Mouse (Mus musculus): Measurements from ENCODE around the gene Rxra. TPM values are rescaled to one million over a fixed set of nuclear protein-coding genes. Genes with fewer than 3 reads are reported as not detected.

Rxra gene
- total RNA-seq (2015; ENCODE audit: low replicate concordance) (1.7 and 2.2 TPM in 2 replicates), total RNA-seq (2017; ENCODE audit: low replicate concordance) (1.7 and 3.6 TPM in 2 replicates)

GRCm38 (mm10) chr2:27676106-27676477, at the start of gene Rxra:
Rxra (plus strand) TSS chr2:27676440.
- ATAC-seq (replicated peaks; ENCODE audit: low FRiP score, poor library complexity, severe bottlenecking) = no peak

- no peak for ATAC-seq (replicated peaks; ENCODE audit: low FRiP score, poor library complexity, severe bottlenecking)
Measured at GRCm38 (mm10) chr2:27626604-27627003, 49.6 kb upstream of the Rxra start.

- ATAC-seq (replicated peaks; ENCODE audit: low FRiP score, poor library complexity, severe bottlenecking) = no peak
Measured at GRCm38 (mm10) chr2:27630601-27631285, 45.5 kb upstream of the Rxra start.

DNA sequence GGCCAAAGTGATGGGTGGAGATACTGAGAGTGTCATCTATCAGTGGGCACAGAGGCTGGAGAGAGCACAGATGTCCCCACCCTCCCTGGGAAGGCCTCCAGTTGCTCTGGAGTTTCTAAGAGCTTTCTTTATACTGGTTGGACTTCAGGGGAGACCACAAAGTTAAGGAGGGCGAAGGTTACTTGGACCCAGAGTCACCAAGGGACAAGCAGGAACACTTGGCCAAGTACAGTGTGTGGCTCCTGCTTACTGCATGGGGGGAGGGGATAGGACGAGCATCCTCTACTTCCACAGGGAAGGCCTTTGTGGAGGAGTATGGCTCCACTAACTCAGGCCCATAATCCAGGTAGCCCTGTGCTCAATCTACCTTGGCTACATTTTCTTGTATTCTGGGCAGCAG, 42.8 kb upstream of the Rxra start:
- ATAC-seq (replicated peaks; ENCODE audit: low FRiP score, poor library complexity, severe bottlenecking) = no peak

DNA sequence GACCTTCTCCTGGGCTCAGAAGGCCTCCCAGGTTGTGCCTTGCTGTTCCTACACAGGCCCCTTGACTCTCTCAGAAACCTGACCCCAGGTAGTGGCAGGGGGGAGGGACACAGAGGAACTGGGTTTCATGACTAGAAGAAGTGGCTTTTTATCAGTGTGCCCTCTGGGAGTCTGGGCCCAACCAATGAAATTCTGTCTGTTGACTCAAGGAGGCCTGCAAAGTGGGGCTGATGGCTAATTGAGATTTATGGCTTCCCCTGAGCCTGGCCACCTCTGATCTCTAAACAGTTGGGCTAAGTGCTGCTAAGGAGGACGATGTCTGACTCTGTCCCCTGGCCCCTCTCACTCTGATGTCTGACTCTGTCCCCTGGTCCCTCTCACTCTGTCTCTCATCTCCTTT, 42.2 kb upstream of the Rxra start:
- no peak for ATAC-seq (replicated peaks; ENCODE audit: low FRiP score, poor library complexity, severe bottlenecking)

- no peak for ATAC-seq (replicated peaks; ENCODE audit: low FRiP score, poor library complexity, severe bottlenecking)
Measured at GRCm38 (mm10) chr2:27635147-27635738, 41.0 kb upstream of the Rxra start.

- no peak for ATAC-seq (replicated peaks; ENCODE audit: low FRiP score, poor library complexity, severe bottlenecking)
Measured at GRCm38 (mm10) chr2:27636796-27637195, 39.4 kb upstream of the Rxra start.

DNA sequence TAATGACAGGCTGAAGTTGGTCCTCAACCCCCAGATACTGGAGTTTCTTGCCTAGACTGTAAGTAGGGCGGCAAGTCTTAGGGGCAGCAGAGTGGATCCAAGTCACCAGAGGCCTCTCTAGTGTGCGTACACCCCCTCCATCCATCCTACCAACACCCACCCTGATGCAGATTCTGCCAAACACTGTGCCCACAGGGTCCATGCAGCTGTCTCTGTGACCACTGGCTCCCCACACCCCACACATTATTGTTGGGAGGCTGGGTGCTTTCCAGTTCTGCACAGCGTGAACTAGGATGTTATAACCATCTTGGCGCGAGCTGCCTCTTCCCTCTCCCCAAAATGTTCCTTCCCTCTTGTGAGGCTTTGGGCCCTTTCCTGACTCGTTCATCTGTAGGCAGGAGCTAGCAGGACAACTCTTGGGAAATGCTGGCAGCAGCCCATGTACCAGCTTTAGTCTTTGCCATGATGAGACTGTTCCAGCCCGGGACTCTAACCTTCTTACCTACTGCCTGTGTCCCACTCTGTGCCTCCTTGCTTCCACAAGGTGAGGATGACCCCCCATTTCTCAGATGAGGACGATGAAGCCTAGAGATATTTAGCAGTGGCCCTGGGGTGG, 38.9 kb upstream of the Rxra start:
- no peak for ATAC-seq (replicated peaks; ENCODE audit: low FRiP score, poor library complexity, severe bottlenecking)

DNA sequence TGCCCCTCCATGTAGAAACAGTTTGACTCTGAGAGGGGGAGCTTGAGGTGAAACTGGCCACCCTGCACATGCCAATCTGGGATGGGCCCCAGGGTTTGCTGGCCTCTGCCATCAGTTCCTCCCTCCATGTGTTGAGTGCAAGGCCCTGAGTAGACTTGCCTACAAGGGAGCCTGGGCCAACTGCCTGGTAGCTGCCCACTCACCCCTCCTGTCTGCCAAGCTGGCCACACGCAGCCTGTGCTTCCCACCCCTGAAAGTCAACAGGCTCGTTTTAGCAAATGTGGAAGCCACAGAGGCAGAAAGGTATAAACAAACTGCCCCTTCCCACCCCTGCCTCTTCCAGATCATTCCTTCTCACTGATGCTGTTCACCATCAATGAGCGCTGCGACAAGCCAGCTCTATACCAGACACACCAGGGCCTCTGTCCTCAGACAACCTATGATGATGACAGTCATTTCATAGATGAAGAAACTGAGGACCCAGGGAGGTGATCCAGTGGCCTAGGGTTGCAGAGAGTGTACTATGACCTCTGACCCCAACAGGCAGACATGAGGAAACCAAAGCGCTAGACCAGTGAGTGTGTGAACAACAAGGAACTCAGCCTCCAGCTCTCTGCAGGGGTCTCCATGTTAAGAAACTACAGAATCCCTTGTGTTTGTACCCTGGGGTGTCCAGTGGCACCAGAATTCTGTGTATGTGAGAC, 36.5 kb upstream of the Rxra start:
- no peak for ATAC-seq (replicated peaks; ENCODE audit: low FRiP score, poor library complexity, severe bottlenecking)

- no peak for ATAC-seq (replicated peaks; ENCODE audit: low FRiP score, poor library complexity, severe bottlenecking)
Measured at GRCm38 (mm10) chr2:27640900-27641479, 35.2 kb upstream of the Rxra start.

DNA sequence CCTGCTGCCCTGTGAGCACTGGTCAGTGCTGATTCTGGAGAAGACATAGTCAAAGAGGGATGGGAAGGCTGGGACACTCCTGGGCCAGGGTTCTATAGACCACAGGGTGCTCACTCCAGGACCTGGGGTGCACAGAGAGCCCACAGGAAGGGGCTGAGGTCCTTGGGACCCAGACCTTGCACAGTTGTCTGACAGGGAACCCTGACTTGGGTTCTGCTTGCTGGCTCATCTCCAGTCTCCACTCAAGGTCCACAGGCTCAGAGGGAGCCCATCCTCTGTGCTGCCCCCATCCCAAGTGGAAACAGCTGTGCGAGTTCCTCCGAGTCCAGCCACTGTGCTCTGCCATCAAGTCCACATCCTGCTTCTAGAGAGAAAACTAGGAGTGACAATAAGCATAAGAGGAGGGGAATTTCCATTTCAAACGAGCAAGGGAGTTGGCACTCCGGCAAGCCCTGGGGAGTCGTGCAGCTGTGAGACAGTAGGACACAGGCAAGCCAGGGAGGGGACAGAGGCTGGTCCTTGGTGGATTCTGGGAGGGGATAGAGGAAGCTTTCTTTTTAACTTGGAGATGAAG, 31.6 kb upstream of the Rxra start:
- no peak for ATAC-seq (replicated peaks; ENCODE audit: low FRiP score, poor library complexity, severe bottlenecking)

GRCm38 (mm10) chr2:27645471-27645870, 30.8 kb upstream of the Rxra start:
- no peak for ATAC-seq (replicated peaks; ENCODE audit: low FRiP score, poor library complexity, severe bottlenecking)

- no peak for ATAC-seq (replicated peaks; ENCODE audit: low FRiP score, poor library complexity, severe bottlenecking)
Measured at GRCm38 (mm10) chr2:27649862-27650661, 26.2 kb upstream of the Rxra start.

DNA sequence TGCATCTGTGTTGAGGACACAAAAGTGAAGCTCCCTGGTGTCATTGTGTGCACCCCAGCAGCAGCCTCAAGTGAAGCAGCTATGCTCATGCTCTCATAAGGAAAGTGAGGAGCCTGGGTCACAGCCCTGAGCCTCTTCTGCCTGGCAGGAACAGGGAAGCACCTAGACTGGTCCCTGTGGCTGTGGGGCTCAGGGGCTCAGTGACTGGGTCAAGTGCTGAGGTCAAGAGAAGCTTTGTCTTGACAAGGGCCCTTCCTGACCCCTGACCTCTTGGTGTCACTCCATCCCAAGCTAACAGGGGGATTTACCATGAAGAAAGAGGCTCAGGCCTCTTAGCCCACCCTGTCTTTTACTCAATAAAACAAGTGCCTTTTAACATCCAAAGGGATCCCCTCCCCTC, 25.2 kb upstream of the Rxra start:
- no peak for ATAC-seq (replicated peaks; ENCODE audit: low FRiP score, poor library complexity, severe bottlenecking)

DNA sequence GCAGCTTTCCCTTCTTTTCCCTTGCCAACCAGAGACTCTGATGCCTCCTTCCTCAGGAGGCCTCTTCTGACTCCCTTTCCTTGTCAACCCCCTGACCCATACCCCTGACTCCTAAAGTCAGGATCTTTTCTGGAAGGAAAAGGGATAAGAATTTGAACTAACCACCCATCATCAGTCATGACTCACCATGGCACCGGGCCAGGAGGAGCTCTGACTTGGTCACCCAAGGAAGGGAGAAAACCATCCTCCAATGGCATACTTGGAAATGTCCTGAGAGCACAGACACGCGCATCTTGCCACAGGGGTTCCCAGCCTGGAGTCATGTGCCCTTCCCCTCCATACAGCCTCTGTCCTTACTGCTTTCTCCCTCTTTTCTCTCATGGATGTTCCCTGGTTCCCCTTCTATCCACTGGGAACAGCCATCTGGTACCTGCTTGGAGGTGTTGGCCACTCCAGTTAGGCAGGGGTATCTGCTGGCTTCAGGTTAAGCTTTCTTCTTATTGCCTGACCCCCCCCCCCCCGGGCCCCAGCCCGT, 22.7 kb upstream of the Rxra start:
- no peak for ATAC-seq (replicated peaks; ENCODE audit: low FRiP score, poor library complexity, severe bottlenecking)

DNA sequence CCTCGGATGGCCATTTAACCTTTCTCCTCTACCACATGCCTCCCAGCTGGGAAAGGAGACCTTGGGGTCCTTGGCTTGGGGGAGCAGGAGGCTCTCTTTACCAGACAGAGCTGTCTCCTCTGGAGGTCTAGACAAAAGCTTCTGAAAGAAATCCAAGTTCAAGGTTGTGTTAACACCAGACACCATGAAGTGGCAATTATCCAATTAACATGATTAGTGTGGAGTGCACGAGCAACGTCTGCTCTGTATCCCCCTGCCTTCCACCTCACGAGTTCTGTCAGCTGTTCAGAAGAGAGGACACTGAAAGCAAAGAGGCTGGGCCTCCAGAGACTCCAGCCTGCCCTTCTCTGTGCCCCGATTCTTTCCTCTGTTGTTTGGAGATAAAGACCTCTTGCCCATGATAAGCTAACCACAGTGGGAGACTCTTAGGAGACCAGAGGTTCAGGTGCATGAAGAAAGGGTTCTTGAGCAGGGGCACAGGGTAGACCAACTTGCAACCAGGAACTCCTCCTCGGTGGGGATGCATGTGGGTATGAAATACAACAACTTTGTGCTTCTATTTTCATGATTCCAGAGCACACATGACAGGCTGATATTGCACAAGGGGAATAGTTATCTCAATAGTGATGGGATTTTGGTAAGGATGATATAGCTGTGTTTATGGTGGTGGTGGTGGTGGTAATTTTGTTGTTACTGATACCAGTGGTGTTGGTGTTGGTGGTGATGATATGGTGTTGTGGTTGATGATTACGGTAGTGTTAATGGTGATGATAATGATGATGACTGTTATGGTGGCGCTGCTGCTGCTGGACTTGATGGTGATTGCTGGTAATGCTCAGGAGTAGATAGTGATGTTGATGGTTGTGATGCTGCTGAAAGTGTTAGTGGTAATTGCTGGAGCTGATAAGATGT, 21.7 kb upstream of the Rxra start:
- ATAC-seq (replicated peaks; ENCODE audit: low FRiP score, poor library complexity, severe bottlenecking) = no peak

GRCm38 (mm10) chr2:27656576-27656975, 19.7 kb upstream of the Rxra start:
- ATAC-seq (replicated peaks; ENCODE audit: low FRiP score, poor library complexity, severe bottlenecking) = no peak

DNA sequence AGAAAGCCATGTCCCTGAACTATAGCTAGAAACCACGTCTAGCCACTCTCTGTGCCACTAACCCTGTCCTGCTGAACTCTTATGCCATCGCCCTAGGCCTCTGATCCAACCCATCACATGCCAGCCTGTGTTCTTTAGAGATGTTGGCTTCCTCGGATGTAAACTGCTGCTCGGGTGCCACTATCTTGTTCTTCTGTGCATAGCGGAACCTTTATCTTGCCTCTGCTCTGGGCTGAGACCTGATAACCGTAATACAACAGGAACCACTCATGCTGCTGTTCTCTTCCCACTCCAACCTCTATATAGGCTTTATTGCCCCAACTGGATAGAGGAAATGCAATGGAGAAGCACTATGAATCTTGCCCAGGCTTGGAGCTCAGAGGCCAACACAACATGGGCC, 11.0 kb upstream of the Rxra start:
- no peak for ATAC-seq (replicated peaks; ENCODE audit: low FRiP score, poor library complexity, severe bottlenecking)

Measured in erythroid progenitor cell, adult 5-6 weeks (primary cell).